Mouse (Mus musculus): Measurements from ENCODE around the gene Rasal2.

Rasal2 gene

GRCm38 (mm10) chr1:157128219-157128618, 284.2 kb downstream of the Rasal2 start:
- Histone ChIP-seq H3K36me3 (ENCODE audit: insufficient read depth, low read length) (no peaks in the 10 kb centered on the region), H3K4me3 (replicated peaks; ENCODE audit: low read length) (no peak overlapping the region), H3K9me3 (ENCODE audit: low read length) (no peaks in the 10 kb centered on the region), H3K27me3 (ENCODE audit: insufficient read depth, low read length) (no peaks in the 10 kb centered on the region), H3K4me1 (replicated peaks; ENCODE audit: low read depth, low read length) (no peaks in the 10 kb centered on the region)
- no peak for TF ChIP-seq POU5F1 (IDR thresholded peaks at IDR 0.05; ENCODE audit: borderline replicate concordance, low read length)
- no peak for TF ChIP-seq CTCF (conservative IDR thresholded peaks at IDR 0.05; ENCODE audit: low read length)
- no peak for TF ChIP-seq NANOG (IDR thresholded peaks at IDR 0.05; ENCODE audit: borderline replicate concordance, low read length)

GRCm38 (mm10) chr1:157123836-157124235, 288.6 kb downstream of the Rasal2 start:
- H3K4me3 ChIP-seq (replicated peaks; ENCODE audit: low read length), result no peak overlapping the region
- H3K27me3 ChIP-seq (ENCODE audit: insufficient read depth, low read length), result no peaks in the 10 kb centered on the region
- H3K36me3 ChIP-seq (ENCODE audit: insufficient read depth, low read length), result no peaks in the 10 kb centered on the region
- H3K4me1 ChIP-seq (replicated peaks; ENCODE audit: low read depth, low read length), result no peaks in the 10 kb centered on the region
- no peaks in the 10 kb centered on the region for H3K9me3 ChIP-seq (ENCODE audit: low read length)
- TF ChIP-seq CTCF (conservative IDR thresholded peaks at IDR 0.05; ENCODE audit: low read length) (no peak), NANOG (IDR thresholded peaks at IDR 0.05; ENCODE audit: borderline replicate concordance, low read length) (no peak), POU5F1 (IDR thresholded peaks at IDR 0.05; ENCODE audit: borderline replicate concordance, low read length) (no peak)

GRCm38 (mm10) chr1:157119168-157119567, 293.2 kb downstream of the Rasal2 start:
- Histone ChIP-seq H3K4me3 (replicated peaks; ENCODE audit: low read length) (no peak overlapping the region), H3K4me1 (replicated peaks; ENCODE audit: low read depth, low read length) (no peaks in the 10 kb centered on the region), H3K9me3 (ENCODE audit: low read length) (peaks cover 8% of the 10 kb centered on the region; the same call in 1 of the 2 replicates), H3K36me3 (ENCODE audit: insufficient read depth, low read length) (no peaks in the 10 kb centered on the region), H3K27me3 (ENCODE audit: insufficient read depth, low read length) (no peaks in the 10 kb centered on the region)
- TF ChIP-seq POU5F1 (IDR thresholded peaks at IDR 0.05; ENCODE audit: borderline replicate concordance, low read length) (no peak), NANOG (IDR thresholded peaks at IDR 0.05; ENCODE audit: borderline replicate concordance, low read length) (no peak), CTCF (conservative IDR thresholded peaks at IDR 0.05; ENCODE audit: low read length) (no peak)

GRCm38 (mm10) chr1:157117440-157117839, 295.0 kb downstream of the Rasal2 start:
- Histone ChIP-seq H3K4me1 (replicated peaks; ENCODE audit: low read depth, low read length) (no peaks in the 10 kb centered on the region), H3K4me3 (replicated peaks; ENCODE audit: low read length) (no peak overlapping the region), H3K36me3 (ENCODE audit: insufficient read depth, low read length) (no peaks in the 10 kb centered on the region), H3K9me3 (ENCODE audit: low read length) (peaks cover 8% of the 10 kb centered on the region; the same call in 1 of the 2 replicates), H3K27me3 (ENCODE audit: insufficient read depth, low read length) (no peaks in the 10 kb centered on the region)
- TF ChIP-seq POU5F1 (IDR thresholded peaks at IDR 0.05; ENCODE audit: borderline replicate concordance, low read length) (no peak), NANOG (IDR thresholded peaks at IDR 0.05; ENCODE audit: borderline replicate concordance, low read length) (no peak), CTCF (conservative IDR thresholded peaks at IDR 0.05; ENCODE audit: low read length) (no peak)

GRCm38 (mm10) chr1:157114492-157114891, 297.9 kb downstream of the Rasal2 start:
- no peak overlapping the region for H3K4me3 ChIP-seq (replicated peaks; ENCODE audit: low read length)
- no peak for TF ChIP-seq POU5F1 (IDR thresholded peaks at IDR 0.05; ENCODE audit: borderline replicate concordance, low read length)
- TF ChIP-seq NANOG (IDR thresholded peaks at IDR 0.05; ENCODE audit: borderline replicate concordance, low read length), result no peak
- no peak for TF ChIP-seq CTCF (conservative IDR thresholded peaks at IDR 0.05; ENCODE audit: low read length)
- H3K9me3 ChIP-seq (ENCODE audit: low read length), result peaks cover 8% of the 10 kb centered on the region; the same call in 1 of the 2 replicates
- H3K36me3 ChIP-seq (ENCODE audit: insufficient read depth, low read length), result no peaks in the 10 kb centered on the region
- H3K27me3 ChIP-seq (ENCODE audit: insufficient read depth, low read length), result no peaks in the 10 kb centered on the region
- no peaks in the 10 kb centered on the region for H3K4me1 ChIP-seq (replicated peaks; ENCODE audit: low read depth, low read length)

GRCm38 (mm10) chr1:157110287-157110835, 302.0 kb downstream of the Rasal2 start:
- Histone ChIP-seq H3K36me3 (ENCODE audit: insufficient read depth, low read length) (no peaks in the 10 kb centered on the region), H3K4me3 (replicated peaks; ENCODE audit: low read length) (no peak overlapping the region), H3K9me3 (ENCODE audit: low read length) (peaks cover 9% of the 10 kb centered on the region), H3K4me1 (replicated peaks; ENCODE audit: low read depth, low read length) (0 out of 2 replicates have a peak, but pooled peaks cover 5% of the 10 kb centered on the region), H3K27me3 (ENCODE audit: insufficient read depth, low read length) (no peaks in the 10 kb centered on the region)
- TF ChIP-seq POU5F1 (IDR thresholded peaks at IDR 0.05; ENCODE audit: borderline replicate concordance, low read length) (no peak), NANOG (IDR thresholded peaks at IDR 0.05; ENCODE audit: borderline replicate concordance, low read length) (no peak), CTCF (conservative IDR thresholded peaks at IDR 0.05; ENCODE audit: low read length) (no peak)

GRCm38 (mm10) chr1:157108580-157108979, 303.8 kb downstream of the Rasal2 start, which contains the start of gene Tex35:
TSS of gene Tex35 (minus strand) at chr1:157108680.
- H3K36me3 ChIP-seq (ENCODE audit: insufficient read depth, low read length), result no peaks in the 10 kb centered on the region
- no peak within 1 kb of the TSS for H3K4me3 ChIP-seq (replicated peaks; ENCODE audit: low read length)
- H3K27me3 ChIP-seq (ENCODE audit: insufficient read depth, low read length), result no peaks in the 10 kb centered on the region; the same call in 1 of the 2 replicates
- no peak for TF ChIP-seq POU5F1 (IDR thresholded peaks at IDR 0.05; ENCODE audit: borderline replicate concordance, low read length)
- no peak for TF ChIP-seq NANOG (IDR thresholded peaks at IDR 0.05; ENCODE audit: borderline replicate concordance, low read length)
- TF ChIP-seq CTCF (conservative IDR thresholded peaks at IDR 0.05; ENCODE audit: low read length), result no peak
- 0 out of 2 replicates have a peak, but pooled peaks cover 5% of the 10 kb centered on the region for H3K4me1 ChIP-seq (replicated peaks; ENCODE audit: low read depth, low read length)
- H3K9me3 ChIP-seq (ENCODE audit: low read length), result peaks cover 8% of the 10 kb centered on the region; the same call in 1 of the 2 replicates

- peaks cover 8% of the 10 kb centered on the region; the same call in 1 of the 2 replicates for H3K9me3 ChIP-seq (ENCODE audit: low read length)
- H3K4me3 ChIP-seq (replicated peaks; ENCODE audit: low read length), result peak overlapping the region; percentile 27
- H3K36me3 ChIP-seq (ENCODE audit: insufficient read depth, low read length), result no peaks in the 10 kb centered on the region
- peaks cover 4% of the 10 kb centered on the region; the same call in 1 of the 2 replicates for H3K27me3 ChIP-seq (ENCODE audit: insufficient read depth, low read length)
- TF ChIP-seq NANOG (IDR thresholded peaks at IDR 0.05; ENCODE audit: borderline replicate concordance, low read length) (no peak), CTCF (conservative IDR thresholded peaks at IDR 0.05; ENCODE audit: low read length) (no peak), POU5F1 (IDR thresholded peaks at IDR 0.05; ENCODE audit: borderline replicate concordance, low read length) (no peak)
- peaks cover 12% of the 10 kb centered on the region for H3K4me1 ChIP-seq (replicated peaks; ENCODE audit: low read depth, low read length)
Measured at GRCm38 (mm10) chr1:157101122-157101865, 311.1 kb downstream of the Rasal2 start.

Data from E14TG2a.4 (cell line).